Mouse (Mus musculus): ENCODE results near the gene Gm45261.

DNA sequence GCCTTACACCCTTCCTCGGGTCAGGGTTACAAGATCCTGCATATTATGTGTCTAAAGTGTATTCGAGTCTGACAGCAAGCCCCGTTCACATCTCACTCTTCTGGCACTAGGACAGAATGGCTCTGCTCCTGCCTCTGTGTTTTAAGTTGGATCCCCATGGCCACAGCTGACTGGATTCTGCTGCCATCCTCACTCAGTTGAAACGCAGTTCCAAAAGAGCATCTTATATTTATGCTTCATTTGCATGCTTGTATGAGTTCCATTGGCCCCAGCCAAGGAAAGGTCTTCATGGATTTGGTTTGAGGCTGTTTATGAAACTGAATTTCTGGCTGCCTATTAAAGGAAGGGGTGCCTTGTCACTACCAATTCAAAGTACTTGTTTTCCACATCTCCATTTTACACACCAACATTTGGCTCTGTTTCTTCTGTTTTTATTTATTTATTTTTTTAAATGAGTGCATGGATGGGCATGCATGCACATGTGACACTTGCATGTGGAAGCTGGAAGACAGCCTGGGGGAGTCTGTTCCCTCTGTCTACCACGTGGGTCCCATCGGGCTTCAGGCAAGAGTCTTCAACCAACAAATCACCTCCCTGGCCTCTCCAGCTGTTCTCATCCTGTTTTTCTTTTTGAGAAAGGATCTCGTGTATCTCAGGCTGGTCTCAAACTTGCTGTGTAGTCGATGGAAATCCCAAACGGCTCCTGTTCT, 41.4 kb upstream of the Gm45261 start:
- TF ChIP-seq USF1 (IDR thresholded peaks at IDR 0.05; ENCODE audit: low read depth, low read length) (no peak), CTCF (conservative IDR thresholded peaks at IDR 0.05 in 1 of 2, IDR thresholded peaks at IDR 0.05 in 1 of 2; ENCODE audit: low read depth in 2 of 2, low read length in 2 of 2) (no peak), ZNF384 (IDR thresholded peaks at IDR 0.05; ENCODE audit: low read depth, low read length) (no peak), MAFK (IDR thresholded peaks at IDR 0.05; ENCODE audit: insufficient replicate concordance, low read length) (no peak), ELF1 (IDR thresholded peaks at IDR 0.05; ENCODE audit: low read depth, low read length) (no peak)
